Mouse (Mus musculus): ENCODE measurements around the gene Mink1.

Mink1 gene

GRCm38 (mm10) chr11:70653345-70654197 is 90.9 kb downstream of the Mink1 start:
- peak; percentile 74 to 78 for DNase-seq (ENCODE audit: low spot score in 2 of 2)

GRCm38 (mm10) chr11:70654198-70654922 is 91.7 kb downstream of the Mink1 start, which contains the start of gene Pfn1:
TSS of gene Pfn1 (minus strand) at chr11:70654644.
- peak; percentile 81 to 85 for DNase-seq (ENCODE audit: low spot score in 2 of 2)

GRCm38 (mm10) chr11:70654923-70655570 is 92.4 kb downstream of the Mink1 start:
- DNase-seq (ENCODE audit: low spot score in 2 of 2), result peak; percentile 69 to 72

GRCm38 (mm10) chr11:70655571-70656455 is 93.1 kb downstream of the Mink1 start:
- DNase-seq (ENCODE audit: low spot score in 2 of 2), result peak; percentile 63 to 65

GRCm38 (mm10) chr11:70656456-70656927 is 93.8 kb downstream of the Mink1 start:
- DNase-seq (ENCODE audit: low spot score in 2 of 2), result no peak

- no peak for DNase-seq (ENCODE audit: low spot score in 2 of 2)
These were observed 94.3 kb downstream of the Mink1 start, which contains the start of gene Eno3 for GRCm38 (mm10) chr11:70656964-70657363. TSS of gene Eno3 (plus strand) at chr11:70657202.

GRCm38 (mm10) chr11:70657573-70657972 is 94.9 kb downstream of the Mink1 start:
- DNase-seq (ENCODE audit: low spot score in 2 of 2), result peak in 1 of 2 experiments; percentile 23

- no peak for DNase-seq (ENCODE audit: low spot score in 2 of 2)
These were observed 95.3 kb downstream of the Mink1 start for GRCm38 (mm10) chr11:70657991-70658390.

GRCm38 (mm10) chr11:70658521-70658920 is 95.8 kb downstream of the Mink1 start:
- no peak for DNase-seq (ENCODE audit: low spot score in 2 of 2)

- no peak for DNase-seq (ENCODE audit: low spot score in 2 of 2)
These were observed 96.3 kb downstream of the Mink1 start for GRCm38 (mm10) chr11:70658942-70659341.

- no peak for DNase-seq (ENCODE audit: low spot score in 2 of 2)
These were observed 97.9 kb downstream of the Mink1 start for GRCm38 (mm10) chr11:70660571-70660970.

- no peak for DNase-seq (ENCODE audit: low spot score in 2 of 2)
These were observed 100.4 kb downstream of the Mink1 start for GRCm38 (mm10) chr11:70663101-70663500.

- DNase-seq (ENCODE audit: low spot score in 2 of 2), result no peak
These were observed 101.3 kb downstream of the Mink1 start for GRCm38 (mm10) chr11:70663957-70664356.
